ENCODE assay signal across 26 mouse cellular contexts in genomic region chr1:57329285-57330093, GRCm38 (mm10). TPM values are rescaled to one million over a fixed set of nuclear protein-coding genes. Genes with fewer than 3 reads are reported as not detected.
DNase-seq lines count a peak whose midpoint lies in the region; ATAC-seq and TF ChIP-seq lines count a peak whose summit lies in the region.
"Had no signal": no experiment of that assay in that cellular context is flagged by ENCODE, and none has a peak within 500 bp of the region (broad histone marks: within the 10 kb centered on the region; RNA-seq: fewer than 3 reads in every experiment).

No protein-coding gene starts in this region.

- ATAC-seq in hindbrain, embryonic 15.5 days (ENCODE audit: low FRiP score, low read depth): peak; percentile 53; the same call in 1 of the 2 replicates
- no peak for ATAC-seq in hindbrain, embryonic 12.5 days (ENCODE audit: low FRiP score)
- ATAC-seq in forebrain, embryonic 14.5 days: peak; percentile 78
- ATAC-seq in frontal cortex, adult (ENCODE audit: low TSS enrichment): no peak
- ATAC-seq: inflammation-experienced regulatory T-cells, adult 6 months had no signal

- no peaks in the 10 kb centered on the region for H3K9me3 ChIP-seq in hindbrain, embryonic 15.5 days
- H3K9me3 ChIP-seq in hindbrain, embryonic 12.5 days (replicated peaks): no peaks in the 10 kb centered on the region
- no peaks in the 10 kb centered on the region for H3K9me3 ChIP-seq in ES-Bruce4 (replicated peaks; ENCODE audit: control insufficient read depth, insufficient read depth, low read length, poor library complexity, severe bottlenecking)
- H3K9me3 ChIP-seq in forebrain, embryonic 14.5 days (replicated peaks; ENCODE audit: control insufficient read depth, low read length): no peaks in the 10 kb centered on the region
- H3K9me3 ChIP-seq: embryonic facial prominence, embryonic 13.5 days; heart, embryonic 10.5 days; heart, embryonic 15.5 days; hindbrain, embryonic 13.5 days; limb, embryonic 10.5 days; limb, embryonic 15.5 days; liver, embryonic 13.5 days; neural tube, embryonic 15.5 days; stomach, embryonic 15.5 days had no signal

- no peak for TF ChIP-seq POLR2A in ES-Bruce4 (IDR thresholded peaks at IDR 0.05; ENCODE audit: insufficient read depth, low read length)

- no peak overlapping the region for H3K4me2 ChIP-seq in hindbrain, embryonic 15.5 days
- H3K4me2 ChIP-seq in hindbrain, embryonic 12.5 days (replicated peaks): no peak overlapping the region
- no peak overlapping the region for H3K4me2 ChIP-seq in forebrain, embryonic 14.5 days (ENCODE audit: low read length)
- H3K4me2 ChIP-seq: embryonic facial prominence, embryonic 13.5 days; heart, embryonic 15.5 days; hindbrain, embryonic 13.5 days; limb, embryonic 15.5 days; liver, embryonic 13.5 days; neural tube, embryonic 15.5 days; stomach, embryonic 15.5 days had no signal

- H3K27ac ChIP-seq in hindbrain, embryonic 15.5 days (replicated peaks): no peak overlapping the region
- H3K27ac ChIP-seq in hindbrain, embryonic 12.5 days: no peak overlapping the region
- H3K27ac ChIP-seq in ES-Bruce4 (ENCODE audit: insufficient read depth, low read length): no peak overlapping the region
- peak overlapping the region; percentile 40 for H3K27ac ChIP-seq in forebrain, embryonic 14.5 days (ENCODE audit: low read depth, low read length)
- H3K27ac ChIP-seq: embryonic facial prominence, embryonic 13.5 days; heart, embryonic 10.5 days; heart, embryonic 15.5 days; hindbrain, embryonic 13.5 days; limb, embryonic 10.5 days; limb, embryonic 15.5 days; liver, embryonic 13.5 days; macrophage; neural tube, embryonic 15.5 days; stomach, embryonic 15.5 days had no signal

- no peak overlapping the region for H3K4me3 ChIP-seq in hindbrain, embryonic 15.5 days
- no peak overlapping the region for H3K4me3 ChIP-seq in hindbrain, embryonic 12.5 days
- H3K4me3 ChIP-seq in ES-Bruce4 (ENCODE audit: low read depth, low read length): no peak overlapping the region
- no peak overlapping the region for H3K4me3 ChIP-seq in forebrain, embryonic 14.5 days (ENCODE audit: low read depth, low read length)
- H3K4me3 ChIP-seq: embryonic facial prominence, embryonic 13.5 days; heart, embryonic 10.5 days; heart, embryonic 15.5 days; hindbrain, embryonic 13.5 days; limb, embryonic 10.5 days; limb, embryonic 15.5 days; liver, embryonic 13.5 days; neural tube, embryonic 15.5 days; stomach, embryonic 15.5 days had no signal

- no peaks in the 10 kb centered on the region for H3K27me3 ChIP-seq in hindbrain, embryonic 15.5 days
- H3K27me3 ChIP-seq in hindbrain, embryonic 12.5 days: no peaks in the 10 kb centered on the region
- H3K27me3 ChIP-seq in ES-Bruce4 (ENCODE audit: control insufficient read depth, insufficient read depth, low read length, poor library complexity, severe bottlenecking): no peaks in the 10 kb centered on the region
- H3K27me3 ChIP-seq in forebrain, embryonic 14.5 days (replicated peaks; ENCODE audit: control insufficient read depth, insufficient read depth, low read length): no peaks in the 10 kb centered on the region
- H3K27me3 ChIP-seq: heart, embryonic 15.5 days; hindbrain, embryonic 13.5 days; limb, embryonic 15.5 days; liver, embryonic 13.5 days; neural tube, embryonic 15.5 days; stomach, embryonic 15.5 days had no signal

- peaks cover 5% of the 10 kb centered on the region for H3K4me1 ChIP-seq in hindbrain, embryonic 15.5 days (replicated peaks)
- no peaks in the 10 kb centered on the region; the same call in 1 of the 2 replicates for H3K4me1 ChIP-seq in hindbrain, embryonic 12.5 days
- H3K4me1 ChIP-seq in ES-Bruce4 (ENCODE audit: control insufficient read depth, insufficient read depth, low read length): no peaks in the 10 kb centered on the region
- peaks cover 21% of the 10 kb centered on the region for H3K4me1 ChIP-seq in forebrain, embryonic 14.5 days (ENCODE audit: control insufficient read depth, insufficient read depth, low read length)
- H3K4me1 ChIP-seq: limb, embryonic 15.5 days; liver, embryonic 13.5 days; stomach, embryonic 15.5 days had no signal

- peak; percentile 77; the same call in 1 of the 2 replicates for TF ChIP-seq EP300 in ES-Bruce4 (IDR thresholded peaks at IDR 0.05; ENCODE audit: insufficient read depth, low read depth, low read length)

- 79% methylated on average over 5 of the region's 5 CpGs for WGBS in hindbrain, embryonic 15.5 days
- WGBS in hindbrain, embryonic 12.5 days: 82% methylated on average over 5 of the region's 5 CpGs
- WGBS in forebrain, embryonic 14.5 days: 33% methylated on average over 5 of the region's 5 CpGs

- DNase-seq in cerebellum, postnatal 10 days: peak; percentile 23 to 27
- DNase-seq in cerebellum, adult 18-20 months: no peak
- DNase-seq in forebrain, embryonic 14.5 days (ENCODE audit: low spot score): peak; percentile 79
- no peak for DNase-seq in adrenal gland, adult 2 months
- DNase-seq: gastrocnemius, postnatal 25 days; heart, adult 11 months; kidney, adult 11 months; kidney, postnatal 14 days; liver, embryonic 13.5 days; lung, adult 18-20 months; right cerebral cortex, postnatal 25 days; thymus, postnatal 14 days had no signal

- no peaks in the 10 kb centered on the region for H3K36me3 ChIP-seq in hindbrain, embryonic 15.5 days
- H3K36me3 ChIP-seq in hindbrain, embryonic 12.5 days: no peaks in the 10 kb centered on the region
- H3K36me3 ChIP-seq in ES-Bruce4 (ENCODE audit: control insufficient read depth, insufficient read depth, low read length, poor library complexity, severe bottlenecking): no peaks in the 10 kb centered on the region
- H3K36me3 ChIP-seq in forebrain, embryonic 14.5 days (ENCODE audit: control insufficient read depth, insufficient read depth, low read length): no peaks in the 10 kb centered on the region
- H3K36me3 ChIP-seq: embryonic facial prominence, embryonic 13.5 days; heart, embryonic 10.5 days; heart, embryonic 15.5 days; hindbrain, embryonic 13.5 days; limb, embryonic 10.5 days; limb, embryonic 15.5 days; liver, embryonic 13.5 days; neural tube, embryonic 15.5 days; stomach, embryonic 15.5 days had no signal

- TF ChIP-seq CTCF in ES-Bruce4 (IDR thresholded peaks at IDR 0.05; ENCODE audit: low read depth, low read length): no peak

- no peak overlapping the region for H3K9ac ChIP-seq in hindbrain, embryonic 15.5 days
- H3K9ac ChIP-seq in hindbrain, embryonic 12.5 days: no peak overlapping the region
- no peak overlapping the region for H3K9ac ChIP-seq in ES-Bruce4 (ENCODE audit: low read depth, poor library complexity, severe bottlenecking)
- no peak overlapping the region for H3K9ac ChIP-seq in forebrain, embryonic 14.5 days (ENCODE audit: low read length)
- H3K9ac ChIP-seq: embryonic facial prominence, embryonic 13.5 days; heart, embryonic 15.5 days; hindbrain, embryonic 13.5 days; limb, embryonic 15.5 days; liver, embryonic 13.5 days; neural tube, embryonic 15.5 days; stomach, embryonic 15.5 days had no signal

RNA-seq across cellular contexts. Expression of gene 1700066M21Rik, which starts 47.9 kb away (rescaled TPM):
- 18.9 and 21.1 TPM in 2 replicates for polyA plus RNA-seq in hindbrain, embryonic 15.5 days (2015; fragmentation: Nextera tagmentation; extraction: Ambion mirVana)
- polyA plus RNA-seq in hindbrain, embryonic 12.5 days (2016; fragmentation: Nextera tagmentation; extraction: Ambion mirVana): 14.6 and 17.2 TPM in 2 replicates
- polyA plus RNA-seq in ES-Bruce4 (2011; ENCODE audit: insufficient read depth, insufficient read length, low read depth, missing spikeins): 5.9 and 6.1 TPM in 2 replicates
- 30.3 and 36.8 TPM in 2 replicates for polyA plus RNA-seq in forebrain, embryonic 14.5 days (2014; fragmentation: Nextera tagmentation; extraction: Ambion mirVana)
- total RNA-seq in adrenal gland, adult 2 months (2021): 1 to 10 TPM; 6.6 to 8.7 TPM
- 49.2 and 50.1 TPM in 2 replicates for polyA plus RNA-seq in adrenal gland, adult 2 months (2012; rRNA removed)

Comparison
In these comparisons a context has a peak if more than half of its experiments do, and no peak if none do; other contexts are left out.
1. DNase-seq: peak in cerebellum, postnatal 10 days (2 of 2) and forebrain, embryonic 14.5 days (single experiment); none in cerebellum, adult 18-20 months (0 of 2) and adrenal gland, adult 2 months (single experiment).
2. ATAC-seq: peak in hindbrain, embryonic 15.5 days (single experiment) and forebrain, embryonic 14.5 days (single experiment); none in hindbrain, embryonic 12.5 days (single experiment) and frontal cortex, adult (single experiment).